ENCODE assay signal across 31 mouse cellular contexts in genomic region chr11:61283414-61284049, GRCm38 (mm10). TPM values are rescaled to one million over a fixed set of nuclear protein-coding genes. Genes with fewer than 3 reads are reported as not detected.
DNase-seq lines count a peak whose midpoint lies in the region; ATAC-seq lines count a peak whose summit lies in the region.
"Had no signal": no experiment of that assay in that cellular context is flagged by ENCODE, and none has a peak within 500 bp of the region (broad histone marks: within the 10 kb centered on the region; RNA-seq: fewer than 3 reads in every experiment).

No protein-coding gene starts in this region.

- no peak overlapping the region for H3K9ac ChIP-seq in limb, embryonic 12.5 days (replicated peaks)
- no peak overlapping the region for H3K9ac ChIP-seq in limb, embryonic 13.5 days
- H3K9ac ChIP-seq: forebrain, embryonic 15.5 days; heart, embryonic 12.5 days; hindbrain, embryonic 14.5 days; lung, embryonic 15.5 days; midbrain, embryonic 12.5 days; neural tube, embryonic 12.5 days had no signal

- H3K4me3 ChIP-seq in limb, embryonic 12.5 days (replicated peaks) = no peak overlapping the region
- H3K4me3 ChIP-seq in limb, embryonic 10.5 days = no peak overlapping the region
- no peak overlapping the region for H3K4me3 ChIP-seq in limb, embryonic 13.5 days
- H3K4me3 ChIP-seq: forebrain, embryonic 10.5 days; forebrain, embryonic 15.5 days; heart, adult 2 months; heart, embryonic 12.5 days; left cerebral cortex, adult 2 months; lung, embryonic 15.5 days; megakaryocyte, embryonic 14.5 days; midbrain, embryonic 12.5 days; myocyte; neural tube, embryonic 12.5 days had no signal

- DNase-seq in limb, embryonic 10.5 days (ENCODE audit: low spot score) = no peak
- DNase-seq in 416B (ENCODE audit: low read depth) = peak; percentile 9
- peak; percentile 32 for DNase-seq in Muller cell, postnatal 12 days (ENCODE audit: inconsistent ontology term)
- no peak for DNase-seq in B cell, adult 2 months
- DNase-seq in retina, embryonic 14.5 days (ENCODE audit: low spot score) = no peak
- no peak for DNase-seq in layer of hippocampus, adult 8-10 months (ENCODE audit: low spot score in 2 of 2)
- DNase-seq: cerebellum, adult 11 months; cerebellum, adult 9-10 months; gastrocnemius, postnatal 25 days; lung, postnatal 4 days had no signal

- no peak overlapping the region for H3K4me2 ChIP-seq in limb, embryonic 12.5 days
- no peak overlapping the region for H3K4me2 ChIP-seq in limb, embryonic 13.5 days (replicated peaks)
- H3K4me2 ChIP-seq: forebrain, embryonic 15.5 days; heart, embryonic 12.5 days; hindbrain, embryonic 14.5 days; liver, embryonic 11.5 days; lung, embryonic 15.5 days; midbrain, embryonic 12.5 days; neural tube, embryonic 12.5 days had no signal

- ATAC-seq in limb, embryonic 12.5 days (ENCODE audit: insufficient number of reproducible peaks, insufficient read depth, low FRiP score, low TSS enrichment, low read depth) = no peak
- no peak for ATAC-seq in limb, embryonic 13.5 days (ENCODE audit: low FRiP score, low read depth)
- ATAC-seq: forebrain, embryonic 15.5 days; Patski had no signal

- peak overlapping the region; percentile 53; the same call in 1 of the 2 replicates for H3K27ac ChIP-seq in limb, embryonic 12.5 days
- no peak overlapping the region for H3K27ac ChIP-seq in limb, embryonic 10.5 days
- peak overlapping the region; percentile 67; the same call in 1 of the 2 replicates for H3K27ac ChIP-seq in limb, embryonic 13.5 days
- H3K27ac ChIP-seq: forebrain, embryonic 10.5 days; forebrain, embryonic 15.5 days; heart, adult 2 months; hindbrain, embryonic 14.5 days; kidney, postnatal 0 days; left cerebral cortex, adult 2 months; lung, embryonic 15.5 days; midbrain, embryonic 12.5 days; neural tube, embryonic 12.5 days had no signal

- 83% methylated on average over 10 of the region's 10 CpGs for WGBS in limb, embryonic 12.5 days
- 89% methylated on average over 10 of the region's 10 CpGs for WGBS in limb, embryonic 10.5 days
- 83% methylated on average over 10 of the region's 10 CpGs for WGBS in limb, embryonic 13.5 days

- H3K9me3 ChIP-seq in limb, embryonic 12.5 days = no peaks in the 10 kb centered on the region; the same call in 1 of the 2 replicates
- no peaks in the 10 kb centered on the region for H3K9me3 ChIP-seq in limb, embryonic 10.5 days (replicated peaks)
- H3K9me3 ChIP-seq in limb, embryonic 13.5 days = no peaks in the 10 kb centered on the region
- H3K9me3 ChIP-seq: forebrain, embryonic 10.5 days; forebrain, embryonic 15.5 days; heart, embryonic 12.5 days; lung, embryonic 15.5 days; midbrain, embryonic 12.5 days; neural tube, embryonic 12.5 days had no signal

- no peaks in the 10 kb centered on the region for H3K36me3 ChIP-seq in limb, embryonic 12.5 days
- no peaks in the 10 kb centered on the region for H3K36me3 ChIP-seq in limb, embryonic 10.5 days
- H3K36me3 ChIP-seq in limb, embryonic 13.5 days = no peaks in the 10 kb centered on the region
- H3K36me3 ChIP-seq: forebrain, embryonic 10.5 days; forebrain, embryonic 15.5 days; heart, embryonic 12.5 days; lung, embryonic 15.5 days; midbrain, embryonic 12.5 days; neural tube, embryonic 12.5 days had no signal

- no peaks in the 10 kb centered on the region for H3K27me3 ChIP-seq in limb, embryonic 12.5 days
- H3K27me3 ChIP-seq in limb, embryonic 10.5 days (ENCODE audit: low read depth, poor library complexity, severe bottlenecking) = no peaks in the 10 kb centered on the region
- no peaks in the 10 kb centered on the region for H3K27me3 ChIP-seq in limb, embryonic 13.5 days
- H3K27me3 ChIP-seq: forebrain, embryonic 15.5 days; heart, embryonic 12.5 days; lung, embryonic 15.5 days; midbrain, embryonic 12.5 days; neural tube, embryonic 12.5 days; Patski had no signal

- peaks cover 9% of the 10 kb centered on the region for H3K4me1 ChIP-seq in limb, embryonic 12.5 days (replicated peaks)
- H3K4me1 ChIP-seq in limb, embryonic 10.5 days = peaks cover 3% of the 10 kb centered on the region; the same call in 1 of the 2 replicates
- H3K4me1 ChIP-seq in limb, embryonic 13.5 days = peaks cover 14% of the 10 kb centered on the region
- H3K4me1 ChIP-seq: forebrain, embryonic 10.5 days; forebrain, embryonic 15.5 days; heart, embryonic 12.5 days; megakaryocyte, embryonic 14.5 days; midbrain, embryonic 12.5 days; neural tube, embryonic 12.5 days had no signal

RNA-seq across cellular contexts. Expression of gene Aldh3a2, which starts 16.3 kb away (rescaled TPM):
- polyA plus RNA-seq in limb, embryonic 12.5 days (2016; fragmentation: Nextera tagmentation; extraction: Ambion mirVana) = 20.4 and 24.3 TPM in 2 replicates
- polyA plus RNA-seq in limb, embryonic 10.5 days (2016; fragmentation: Nextera tagmentation; extraction: Ambion mirVana) = 12.7 and 15.1 TPM in 2 replicates
- 23.7 and 26.7 TPM in 2 replicates for polyA plus RNA-seq in limb, embryonic 13.5 days (2015; fragmentation: Nextera tagmentation; extraction: Ambion mirVana)
- 10 to 100 TPM; 60.4 to 66.4 (median 61.1) TPM for total RNA-seq in layer of hippocampus, adult 8-10 months (2022)

RNA-seq across cellular contexts. Expression of gene Slc47a2, which starts 59.1 kb away (rescaled TPM):
- polyA plus RNA-seq in limb, embryonic 12.5 days (2016; fragmentation: Nextera tagmentation; extraction: Ambion mirVana) = not detected in 2 replicates
- not detected in 2 replicates for polyA plus RNA-seq in limb, embryonic 10.5 days (2016; fragmentation: Nextera tagmentation; extraction: Ambion mirVana)
- 0.06 TPM in 1 of 2 replicates, not detected in the other for polyA plus RNA-seq in limb, embryonic 13.5 days (2015; fragmentation: Nextera tagmentation; extraction: Ambion mirVana)
- total RNA-seq in layer of hippocampus, adult 8-10 months (2022) = under 1 TPM in 3 of 4 experiments, not detected in 1; 0.31 to 0.39 (median 0.32) TPM
- total RNA-seq: adrenal gland, postnatal 14 days; gastrocnemius, adult 18-20 months; gastrocnemius, postnatal 25 days; heart, adult 2 months; hematopoietic stem cell, adult 5-6 weeks; left cerebral cortex, postnatal 36 days had no signal
- polyA plus RNA-seq: forebrain, embryonic 10.5 days; forebrain, embryonic 15.5 days; heart, embryonic 12.5 days; hindbrain, embryonic 14.5 days; large intestine, adult 2 months; midbrain, embryonic 12.5 days; neural tube, embryonic 12.5 days; Patski had no signal

Comparison
In these comparisons a context has a peak if more than half of its experiments do, and no peak if none do; other contexts are left out.
1. DNase-seq: peak in 416B (single experiment) and Muller cell, postnatal 12 days (single experiment); none in limb, embryonic 10.5 days (single experiment), B cell, adult 2 months (0 of 2), retina, embryonic 14.5 days (single experiment) and layer of hippocampus, adult 8-10 months (0 of 2).